Mouse (Mus musculus): ENCODE results near the gene Cdca3.
"Not testable (repeated sequence)": the region's sequence is repeated elsewhere in the genome, so short reads cannot be mapped to it uniquely, and the experiment has no call there.

Cdca3 gene

DNA sequence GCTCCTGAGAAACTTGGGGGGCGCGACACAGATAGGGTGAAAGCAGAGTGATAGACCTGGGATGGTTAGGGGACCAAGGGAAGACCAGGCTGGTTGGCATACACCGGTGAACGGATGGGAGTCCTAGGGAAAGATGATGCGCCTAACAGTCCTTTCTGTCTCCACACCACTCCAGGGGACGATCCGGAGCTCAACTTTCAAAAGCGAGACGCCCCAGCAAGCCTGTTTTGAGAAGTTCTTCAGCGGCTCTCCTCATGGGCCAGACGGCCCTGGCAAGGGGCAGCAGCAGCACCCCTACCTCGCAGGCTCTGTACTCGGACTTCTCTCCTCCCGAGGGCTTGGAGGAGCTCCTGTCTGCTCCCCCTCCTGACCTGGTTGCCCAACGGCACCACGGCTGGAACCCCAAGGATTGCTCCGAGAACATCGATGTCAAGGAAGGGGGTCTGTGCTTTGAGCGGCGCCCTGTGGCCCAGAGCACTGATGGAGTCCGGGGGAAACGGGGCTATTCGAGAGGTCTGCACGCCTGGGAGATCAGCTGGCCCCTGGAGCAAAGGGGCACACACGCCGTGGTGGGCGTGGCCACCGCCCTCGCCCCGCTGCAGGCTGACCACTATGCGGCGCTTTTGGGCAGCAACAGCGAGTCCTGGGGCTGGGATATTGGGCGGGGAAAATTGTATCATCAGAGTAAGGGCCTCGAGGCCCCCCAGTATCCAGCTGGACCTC lies 20.1 kb upstream of the Cdca3 start:
- DNase-seq = peak; percentile 83

DNA sequence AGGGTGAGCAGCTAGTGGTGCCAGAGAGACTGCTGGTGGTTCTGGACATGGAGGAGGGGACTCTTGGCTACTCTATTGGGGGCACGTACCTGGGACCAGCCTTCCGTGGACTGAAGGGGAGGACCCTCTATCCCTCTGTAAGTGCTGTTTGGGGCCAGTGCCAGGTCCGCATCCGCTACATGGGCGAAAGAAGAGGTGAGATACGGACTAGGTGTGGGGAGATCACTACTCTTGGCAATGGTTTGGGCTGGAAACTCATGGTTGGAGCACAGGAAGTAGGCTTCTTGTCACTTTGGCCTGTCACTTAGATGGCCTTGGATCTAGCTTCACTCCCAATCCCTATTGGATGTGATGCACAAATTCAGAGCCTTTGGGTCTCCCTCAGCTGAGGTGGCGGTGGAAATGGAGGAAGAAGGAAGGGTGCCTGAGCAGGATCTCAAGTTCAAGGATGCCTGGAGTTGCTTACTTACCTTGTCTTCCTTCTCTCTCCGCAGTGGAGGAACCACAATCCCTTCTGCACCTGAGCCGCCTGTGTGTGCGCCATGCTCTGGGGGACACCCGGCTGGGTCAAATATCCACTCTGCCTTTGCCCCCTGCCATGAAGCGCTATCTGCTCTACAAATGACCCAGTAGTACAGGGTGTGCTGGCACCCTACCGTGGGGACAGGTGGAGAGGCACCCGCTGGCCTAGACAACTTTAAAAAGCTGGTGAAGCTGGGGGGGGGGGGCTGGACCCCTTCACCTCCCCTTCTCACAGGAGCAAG lies 19.4 kb upstream of the Cdca3 start:
- peak; percentile 36 for DNase-seq

DNA sequence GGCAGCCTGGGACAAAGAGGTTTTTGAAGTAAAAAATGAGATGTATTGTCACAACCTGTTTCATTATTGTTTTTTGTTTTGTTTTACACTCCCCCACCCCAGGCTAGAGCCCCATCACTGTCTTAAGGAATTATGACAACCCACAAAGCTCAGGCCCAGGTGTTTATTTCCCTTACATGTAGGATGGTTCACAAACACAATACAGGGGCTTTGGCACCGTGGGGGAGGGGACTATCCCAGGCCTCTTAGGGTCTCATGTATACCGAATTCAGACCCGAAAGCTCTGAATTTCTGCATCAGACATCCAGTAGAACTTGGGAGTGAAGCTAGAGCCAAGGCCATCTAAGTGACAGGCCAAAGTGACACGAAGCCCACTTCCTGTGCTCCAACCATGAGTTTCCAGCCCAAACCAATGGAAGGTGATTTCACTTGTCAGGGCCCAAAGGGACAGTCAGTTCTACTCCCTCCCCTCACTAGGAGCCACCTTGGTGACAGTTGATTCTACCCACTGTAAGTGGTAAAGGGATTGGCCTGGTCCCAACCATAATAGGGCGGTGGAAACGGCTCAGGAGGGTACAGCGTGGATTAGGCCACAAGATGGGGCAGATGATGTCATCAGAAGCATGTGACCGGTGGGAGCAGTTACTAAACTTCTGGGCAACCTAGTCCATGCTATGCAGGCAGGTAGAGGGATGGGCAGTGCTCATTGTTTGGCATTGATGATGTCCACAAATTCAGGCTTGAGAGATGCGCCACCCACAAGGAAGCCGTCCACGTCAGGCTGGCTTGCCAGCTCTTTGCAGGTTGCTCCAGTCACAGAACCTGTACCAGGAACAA lies 18.6 kb upstream of the Cdca3 start:
- peak; percentile 28 for DNase-seq

- DNase-seq = no peak
Measured at GRCm38 (mm10) chr6:124811403-124811665, 18.0 kb upstream of the Cdca3 start.

DNA sequence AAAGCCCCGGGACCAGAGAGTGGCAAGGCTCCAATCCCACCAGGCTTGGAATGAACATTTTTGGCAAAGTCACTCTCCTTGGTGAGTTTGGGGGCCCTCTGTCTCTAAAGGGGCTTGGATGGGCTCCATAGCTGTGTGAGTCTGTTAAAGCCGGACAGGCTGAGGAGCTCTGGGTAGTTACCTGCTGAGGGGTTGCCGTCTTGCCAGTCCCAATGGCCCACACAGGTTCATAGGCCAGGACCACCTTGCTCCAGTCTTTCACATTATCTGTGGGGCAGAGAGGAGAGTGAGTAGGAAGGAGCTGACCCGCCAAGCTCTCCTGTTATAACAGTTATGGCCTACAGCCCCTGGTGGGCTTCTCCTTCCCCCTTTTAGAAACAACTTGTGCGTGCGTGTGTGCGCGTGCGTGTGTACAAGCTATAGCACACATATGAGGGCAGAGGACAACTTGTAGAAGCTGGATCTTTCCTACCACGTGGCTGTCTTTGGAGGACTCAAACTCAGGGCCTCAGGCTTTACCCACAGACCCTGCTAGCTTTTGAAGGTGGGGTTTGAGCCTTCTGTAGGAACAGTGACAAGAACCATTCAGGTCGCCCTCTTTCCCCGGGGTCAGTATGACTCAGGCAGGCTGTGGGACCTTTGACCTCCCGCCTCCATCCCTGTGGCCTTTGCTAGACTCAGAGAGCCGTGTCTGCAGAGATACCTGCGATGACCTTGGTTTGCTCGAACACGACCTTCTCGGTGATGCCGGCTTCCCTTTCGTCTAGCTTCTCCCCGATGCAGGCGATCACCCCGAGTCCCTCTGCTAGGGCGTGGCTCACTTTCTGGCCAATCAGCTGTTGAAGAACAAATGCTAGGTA lies 17.4 kb upstream of the Cdca3 start:
- peak; percentile 36 for DNase-seq

DNA sequence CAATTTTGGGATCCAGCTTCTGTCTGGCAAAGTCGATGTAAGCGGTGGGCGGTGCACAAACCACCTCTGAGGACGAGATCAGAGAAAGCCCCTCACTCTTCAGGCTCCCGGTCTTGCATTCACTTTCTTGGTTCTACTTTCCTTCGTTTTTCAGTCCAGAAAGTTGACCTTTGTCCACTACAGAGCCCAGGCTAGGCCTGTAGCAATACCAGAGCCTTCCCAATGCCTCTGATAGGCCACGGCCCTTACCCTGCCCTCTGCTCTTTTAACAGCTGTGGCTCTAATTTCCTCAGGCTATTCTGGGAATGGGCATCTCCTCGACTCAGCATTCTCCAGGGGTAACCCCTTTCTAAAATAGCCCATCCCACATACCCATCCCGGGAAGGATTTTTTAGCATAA lies 16.5 kb upstream of the Cdca3 start:
- DNase-seq = no peak

- DNase-seq = peak; percentile 72
Measured at GRCm38 (mm10) chr6:124813496-124813895, 15.9 kb upstream of the Cdca3 start.

DNA sequence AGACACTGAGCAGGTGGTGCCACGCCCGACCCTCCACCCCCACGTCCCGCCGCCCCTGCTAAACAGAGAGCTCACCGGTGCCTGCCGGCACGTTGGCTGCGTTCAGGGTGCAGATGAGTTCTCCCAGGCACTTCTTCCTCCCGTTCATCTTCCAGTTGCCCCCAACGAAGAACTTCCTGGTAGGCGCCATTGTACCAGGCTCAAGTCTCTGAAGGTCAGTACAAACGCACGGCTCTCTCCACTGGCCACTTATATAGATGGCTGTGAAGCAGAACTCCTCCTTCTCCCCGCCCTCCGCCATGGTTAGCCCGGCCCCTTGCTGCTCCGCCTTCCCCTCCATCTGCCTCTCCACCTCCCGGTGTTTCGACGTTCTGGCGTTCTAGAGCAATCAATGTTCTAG lies 15.4 kb upstream of the Cdca3 start, which contains the start of gene Tpi1:
Tpi1 (minus strand) TSS at position 364 of the 400 bp plus-strand sequence.
- DNase-seq = peak; percentile 91

- no peak for DNase-seq
Measured at GRCm38 (mm10) chr6:124814448-124814847, 14.9 kb upstream of the Cdca3 start.

DNA sequence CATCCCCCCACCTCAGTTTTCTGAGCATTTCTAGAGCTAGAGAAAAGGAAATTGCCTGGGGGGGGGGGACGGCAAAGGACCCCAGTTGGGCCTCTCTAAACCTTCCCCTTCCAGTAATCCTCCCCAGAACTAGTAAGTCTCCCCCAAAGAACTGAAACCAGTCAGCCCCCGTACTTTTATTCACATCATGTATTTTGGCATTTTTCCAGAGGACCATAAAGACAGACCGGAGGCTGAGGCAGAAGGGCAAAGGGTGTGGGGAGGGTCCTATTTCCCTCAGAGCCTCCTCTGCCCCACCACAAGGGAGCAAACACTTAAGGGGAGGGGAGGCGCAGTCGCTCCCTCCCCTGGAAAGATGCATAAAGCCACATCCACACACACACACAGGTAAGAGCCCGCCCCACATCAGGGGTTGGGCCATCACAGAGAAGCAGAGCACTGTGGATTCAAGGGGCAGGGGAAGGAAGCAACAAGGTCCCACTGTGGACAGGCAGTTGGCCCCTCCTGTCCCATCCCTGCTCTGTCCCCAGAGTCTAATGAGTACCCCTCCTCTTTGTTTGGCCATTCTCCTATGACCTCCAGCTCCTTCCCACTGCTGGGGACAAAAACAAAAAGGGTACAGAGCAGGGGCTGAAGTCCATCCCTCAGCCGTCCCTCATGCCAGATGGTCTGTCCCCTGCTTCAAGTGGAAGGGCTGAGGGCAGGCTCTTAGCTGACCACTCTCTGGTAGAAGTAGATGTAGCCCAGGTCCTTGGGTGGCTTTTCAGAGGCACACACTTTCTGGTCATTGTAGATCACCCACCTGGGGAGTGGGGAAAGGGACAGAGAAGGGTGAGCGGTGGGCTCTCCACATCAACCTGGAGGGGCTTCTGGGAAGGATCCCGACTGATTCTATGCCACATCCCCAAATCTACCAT lies 14.2 kb upstream of the Cdca3 start:
- DNase-seq = peak; percentile 27

GRCm38 (mm10) chr6:124816611-124817010 lies 12.7 kb upstream of the Cdca3 start:
- DNase-seq = no peak

- DNase-seq = no peak
Measured at GRCm38 (mm10) chr6:124817125-124817524, 12.2 kb upstream of the Cdca3 start.

DNA sequence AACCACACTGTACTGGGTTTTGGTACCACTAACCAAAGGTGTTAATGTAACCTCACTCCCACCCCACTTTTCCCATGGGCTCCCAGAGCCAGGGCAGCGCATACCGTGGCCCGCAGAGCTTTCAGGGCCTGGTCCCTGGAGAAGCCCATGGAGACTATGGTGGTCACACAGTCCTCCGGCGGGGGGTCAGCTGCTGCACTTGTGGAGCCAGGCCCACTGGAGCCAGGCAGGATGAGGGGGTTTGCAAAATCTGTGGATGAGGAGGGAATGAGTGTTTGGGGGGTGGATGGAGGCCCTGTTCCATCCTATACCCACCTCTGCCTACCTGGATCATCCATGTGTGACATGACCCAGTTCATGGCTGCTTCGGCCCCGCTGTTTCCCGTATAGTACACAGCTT lies 11.8 kb upstream of the Cdca3 start:
- no peak for DNase-seq

- no peak for DNase-seq
Measured at GRCm38 (mm10) chr6:124817971-124818370, 11.4 kb upstream of the Cdca3 start.

- no peak for DNase-seq
Measured at GRCm38 (mm10) chr6:124820891-124821290, 8.5 kb upstream of the Cdca3 start.

- DNase-seq = no peak
Measured at GRCm38 (mm10) chr6:124822049-124822448, 7.3 kb upstream of the Cdca3 start.

GRCm38 (mm10) chr6:124828101-124828592 lies 1.2 kb upstream of the Cdca3 start:
- peak; percentile 48 for DNase-seq

- DNase-seq = peak; percentile 89
Measured at GRCm38 (mm10) chr6:124829799-124830700, 703 bp downstream of the Cdca3 start.

DNA sequence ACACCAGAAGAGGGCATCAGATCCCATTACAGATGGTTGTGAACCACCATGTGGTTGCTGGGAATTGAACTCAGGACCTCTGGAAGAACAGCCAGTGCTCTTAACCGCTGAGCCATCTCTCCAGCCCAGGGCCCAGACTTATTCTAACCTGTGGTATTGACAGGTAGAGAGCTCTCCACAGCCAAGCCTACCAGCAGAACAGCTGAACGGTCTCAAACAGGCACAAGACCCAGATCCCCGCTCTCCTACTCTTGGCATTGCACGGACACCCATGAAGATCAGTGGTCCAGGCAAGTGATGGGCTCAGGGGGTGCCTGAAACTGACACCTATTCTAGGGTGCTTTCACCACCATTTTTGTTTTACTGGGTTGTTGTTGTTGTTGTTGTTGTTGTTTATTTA lies 1.9 kb downstream of the Cdca3 start:
- not testable (repeated sequence) for DNase-seq

DNA sequence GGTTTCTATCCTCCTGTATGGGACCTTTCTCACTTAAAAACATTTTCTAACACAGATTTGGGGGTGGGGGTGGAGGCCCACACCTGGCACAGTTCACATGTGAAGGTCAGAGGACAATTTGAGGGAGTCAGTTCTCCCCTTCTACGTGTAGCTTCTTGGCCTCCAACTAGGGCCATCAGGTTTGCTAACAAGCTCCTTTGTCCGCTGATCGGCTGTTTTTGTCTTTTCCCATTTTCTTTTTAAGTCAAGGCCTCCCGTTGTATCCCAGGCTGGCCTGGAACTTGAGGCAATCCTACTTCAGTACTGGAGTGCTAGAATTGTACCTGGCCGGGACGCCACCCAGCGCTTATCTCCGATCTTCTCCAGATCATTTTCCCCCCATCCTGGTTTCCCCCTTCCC lies 2.3 kb downstream of the Cdca3 start:
- no peak for DNase-seq

Measured in cerebellum, adult 11 months (tissue).